Mouse (Mus musculus) layer of hippocampus, adult 9-11 months (tissue): Measurements from ENCODE around the gene Mtmr12.

Experiments used
- DNase-seq: peaks from one replicate; pipeline ENCODE4 v3.0.0; 2022

Gene Mtmr12

DNA sequence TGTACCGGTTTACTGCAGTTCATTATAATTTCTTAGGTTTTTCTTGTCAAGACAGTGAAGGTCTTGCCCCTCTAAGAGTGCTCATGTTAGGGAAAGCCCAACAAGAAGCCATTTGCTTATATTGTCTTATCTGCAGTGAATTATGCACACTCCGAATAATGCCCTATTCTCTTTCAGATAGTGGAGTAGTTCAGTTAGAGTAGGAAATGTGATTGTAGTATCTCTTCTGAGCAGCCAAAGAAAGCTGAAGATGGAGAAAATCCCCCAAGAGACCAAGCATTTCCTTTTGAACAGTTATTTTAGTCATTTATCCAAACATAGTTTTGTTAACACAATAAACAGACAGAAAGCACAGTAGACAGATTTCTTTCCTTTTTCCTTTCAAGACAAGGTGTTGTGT, 32.1 kb downstream of the Mtmr12 start:
- DNase-seq = no peak

- DNase-seq = no peak
Observed at GRCm38 (mm10) chr15:12237539-12237938, 32.7 kb downstream of the Mtmr12 start.

GRCm38 (mm10) chr15:12238337-12238736, 33.5 kb downstream of the Mtmr12 start:
- no peak for DNase-seq

- no peak for DNase-seq
Observed at GRCm38 (mm10) chr15:12240705-12241328, 36.0 kb downstream of the Mtmr12 start.

GRCm38 (mm10) chr15:12243792-12244191, 39.0 kb downstream of the Mtmr12 start:
- DNase-seq = no peak

GRCm38 (mm10) chr15:12245580-12246359, 40.9 kb downstream of the Mtmr12 start:
- no peak for DNase-seq

- no peak for DNase-seq
Observed at GRCm38 (mm10) chr15:12246360-12247158, 41.7 kb downstream of the Mtmr12 start.

GRCm38 (mm10) chr15:12247159-12247603, 42.4 kb downstream of the Mtmr12 start:
- DNase-seq = no peak

DNA sequence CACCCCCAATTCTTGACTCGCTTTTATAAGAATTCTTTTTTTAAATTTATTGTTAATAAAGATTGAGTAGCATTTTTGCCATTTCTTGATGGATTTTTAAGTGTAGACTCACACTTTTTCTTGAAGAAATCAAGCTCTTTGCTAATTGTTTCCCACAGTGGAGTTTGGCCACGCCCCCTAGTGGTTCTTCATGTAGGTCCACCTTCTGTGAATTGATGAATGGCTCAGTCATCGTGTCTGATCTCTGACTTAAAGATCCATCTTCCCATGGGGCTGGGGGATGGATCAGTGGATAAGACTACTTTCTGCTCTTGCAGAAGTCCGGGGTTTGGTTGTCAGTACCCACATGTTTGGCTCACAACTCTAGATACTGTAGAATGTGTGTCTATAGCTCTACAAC, 43.5 kb downstream of the Mtmr12 start:
- DNase-seq = no peak

GRCm38 (mm10) chr15:12250350-12250749, 45.5 kb downstream of the Mtmr12 start:
- DNase-seq = no peak

DNA sequence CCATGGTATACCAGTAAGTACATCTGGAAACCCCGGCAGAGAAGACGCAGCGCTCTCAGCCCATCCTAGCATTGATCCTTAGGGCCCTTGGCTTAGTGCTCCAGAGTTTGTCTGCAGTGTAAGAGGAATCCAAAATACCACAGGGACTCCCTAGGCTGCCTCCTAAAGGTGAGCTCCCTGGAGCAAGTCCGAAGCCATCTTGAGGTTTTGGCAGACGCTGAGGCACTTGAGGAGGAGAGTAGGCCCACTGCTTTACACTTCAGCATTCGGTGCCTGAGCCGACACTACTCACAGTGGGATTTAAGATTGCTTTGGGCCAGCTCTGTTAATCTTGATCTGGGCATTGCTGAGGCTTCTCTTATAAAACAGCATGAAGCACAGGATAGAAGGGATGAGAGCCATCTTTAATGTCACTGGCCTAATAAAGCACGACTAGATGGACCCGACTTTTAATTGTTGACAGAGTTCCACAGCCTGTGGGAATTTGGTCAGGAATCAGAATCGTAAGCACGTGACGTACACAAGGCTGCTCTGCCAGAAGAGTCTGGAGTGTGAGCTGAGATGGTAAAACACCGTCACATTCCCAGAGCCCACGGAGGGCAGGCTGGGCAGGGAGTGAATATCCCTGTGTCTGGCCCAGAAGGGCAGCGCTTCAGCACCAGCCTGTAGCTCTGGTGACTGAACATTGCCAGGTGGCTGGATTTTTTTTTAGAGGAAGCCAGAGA, 46.8 kb downstream of the Mtmr12 start:
- DNase-seq = no peak

- no peak for DNase-seq
Observed at GRCm38 (mm10) chr15:12252141-12252489, 47.3 kb downstream of the Mtmr12 start.

DNA sequence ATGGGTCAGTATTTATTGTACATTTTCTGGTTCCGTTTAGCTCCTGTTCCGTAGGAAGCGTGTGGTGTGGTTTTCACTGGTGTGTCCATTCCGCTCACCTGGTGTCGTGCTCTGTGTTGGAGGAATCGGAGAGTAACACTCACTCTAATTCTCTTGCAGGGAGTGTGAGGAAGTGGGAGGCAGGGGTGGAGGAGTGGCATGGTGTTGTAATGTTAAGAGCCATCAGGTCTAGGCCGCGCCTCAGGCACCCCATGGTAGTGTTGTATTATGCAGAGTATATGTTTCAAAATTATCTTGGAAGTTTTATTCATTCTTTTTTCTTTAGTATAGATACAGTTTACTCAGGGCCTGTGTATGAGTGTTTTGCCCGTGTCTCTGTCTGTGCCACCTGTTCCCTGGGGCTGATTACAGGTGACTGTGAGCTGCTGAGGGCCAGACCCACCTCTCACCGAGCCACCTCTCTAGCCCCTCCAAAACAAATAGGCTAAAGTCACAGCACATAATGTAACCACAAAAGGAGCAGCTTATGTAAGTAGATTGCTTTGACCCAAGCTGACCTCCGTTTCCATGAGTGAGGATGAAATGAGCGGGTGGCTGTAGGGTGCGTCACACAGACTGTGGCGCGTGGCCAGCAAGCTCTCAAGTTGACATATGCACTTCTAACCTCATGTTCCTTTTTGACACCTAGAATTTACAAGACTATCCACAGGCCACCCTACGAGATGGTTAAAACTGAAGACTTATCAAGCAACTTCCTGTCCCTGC, 53.1 kb downstream of the Mtmr12 start:
- no peak for DNase-seq

DNA sequence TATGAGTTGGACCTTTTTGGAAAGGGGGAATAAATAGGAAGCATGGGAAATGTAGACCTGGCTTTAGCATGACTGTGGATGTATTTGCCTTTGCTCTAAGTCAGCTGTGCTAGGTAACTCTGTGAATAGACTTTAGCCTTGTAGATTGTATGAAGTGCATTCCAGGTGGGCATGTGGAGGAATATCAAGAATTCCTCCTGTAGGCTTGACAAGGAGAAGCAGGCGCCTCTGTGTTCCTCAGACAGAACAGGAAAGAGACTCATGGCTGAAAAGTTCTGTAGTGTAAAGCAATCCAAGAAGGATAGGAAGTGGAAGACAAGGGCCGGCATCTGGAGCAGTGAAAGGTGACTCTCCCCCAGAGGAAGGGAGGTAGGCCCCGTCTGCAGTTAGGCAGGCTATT, 58.2 kb downstream of the Mtmr12 start:
- DNase-seq = no peak

- DNase-seq = no peak
Observed at GRCm38 (mm10) chr15:12266460-12266859, 61.6 kb downstream of the Mtmr12 start.

- peak; percentile 43 for DNase-seq
Observed at GRCm38 (mm10) chr15:12268021-12268420, 63.2 kb downstream of the Mtmr12 start.

- DNase-seq = no peak
Observed at GRCm38 (mm10) chr15:12271340-12271739, 66.5 kb downstream of the Mtmr12 start.

- no peak for DNase-seq
Observed at GRCm38 (mm10) chr15:12273325-12274052, 68.7 kb downstream of the Mtmr12 start.

DNA sequence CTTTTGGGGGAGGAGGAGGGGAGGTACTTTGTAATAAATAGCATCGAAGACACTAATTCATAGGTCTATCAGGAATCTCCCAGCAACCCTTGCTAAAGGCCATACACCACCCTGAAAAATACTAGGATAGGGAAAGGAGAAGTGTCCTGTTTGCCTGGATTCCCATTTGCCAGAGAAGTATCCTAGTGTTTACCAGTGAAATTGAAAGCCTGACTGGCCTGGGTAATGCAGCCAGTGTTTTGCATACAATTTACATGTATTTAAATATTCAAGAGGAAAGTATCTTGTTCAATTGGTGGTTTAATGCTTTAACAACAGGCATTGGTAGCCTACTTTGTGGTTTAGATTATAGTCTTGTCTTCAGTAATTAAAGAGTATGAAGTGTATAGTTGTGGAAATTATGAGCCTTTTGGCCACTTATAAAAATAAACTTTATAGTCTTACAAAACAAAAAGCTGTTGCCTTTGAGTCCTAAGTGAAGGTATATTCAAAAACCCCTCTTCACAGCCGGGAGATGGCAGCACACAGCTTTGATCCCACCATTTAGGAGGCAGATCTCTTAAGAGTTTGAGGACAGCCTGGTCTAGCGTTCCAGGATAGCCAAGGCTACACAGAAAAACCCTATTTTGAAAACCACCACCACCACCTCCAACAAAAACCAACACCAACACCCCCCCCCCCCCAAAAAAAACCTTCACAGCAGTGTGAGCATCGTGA, 69.4 kb downstream of the Mtmr12 start:
- DNase-seq = no peak

DNA sequence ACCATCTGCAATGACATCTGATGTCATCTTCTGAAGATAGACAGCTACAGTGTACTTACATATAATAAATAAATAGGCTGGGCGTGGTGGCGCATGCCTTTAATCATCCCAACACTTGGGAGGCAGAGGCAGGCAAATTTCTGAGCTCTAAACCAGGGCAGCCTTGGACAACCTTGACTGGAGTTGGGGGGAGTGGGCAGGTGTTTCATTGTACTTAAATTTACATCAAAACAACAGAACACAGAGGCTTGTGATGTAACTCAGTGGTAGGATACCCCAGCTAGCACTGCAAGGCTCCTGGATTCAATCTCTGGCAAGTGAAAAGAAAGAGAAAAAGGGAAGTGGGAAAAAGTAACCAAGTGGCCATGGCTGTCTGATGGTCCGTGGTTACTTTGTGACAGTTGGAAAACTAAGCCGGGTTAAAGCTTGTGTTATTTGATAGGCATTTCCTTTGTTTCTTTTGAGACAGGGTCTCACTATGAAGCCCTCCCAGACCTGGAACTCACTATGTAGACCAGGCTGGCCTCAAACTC, 70.3 kb downstream of the Mtmr12 start:
- no peak for DNase-seq

DNA sequence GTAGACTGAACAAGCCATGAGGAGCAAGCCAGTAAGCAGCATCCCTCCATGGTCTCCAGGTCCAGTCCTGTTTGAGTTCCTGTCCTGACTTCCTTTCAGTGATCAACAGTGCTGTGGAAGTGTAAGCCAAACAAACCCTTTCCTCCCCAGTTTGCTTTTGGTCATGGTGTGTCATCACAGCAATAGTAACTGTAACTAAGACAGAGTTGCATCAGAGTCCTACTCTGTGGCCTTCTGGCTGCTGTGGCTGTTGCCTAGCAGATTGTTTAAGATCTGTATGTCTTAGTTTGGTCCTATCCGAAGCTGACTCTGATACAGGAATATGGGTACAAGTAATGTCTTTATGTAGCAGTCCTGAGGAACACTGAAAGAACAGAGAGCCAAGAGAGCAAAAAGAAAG, 75.0 kb downstream of the Mtmr12 start:
- no peak for DNase-seq
